Mouse (Mus musculus): Measurements from ENCODE around the gene Serpinf1.

DNA sequence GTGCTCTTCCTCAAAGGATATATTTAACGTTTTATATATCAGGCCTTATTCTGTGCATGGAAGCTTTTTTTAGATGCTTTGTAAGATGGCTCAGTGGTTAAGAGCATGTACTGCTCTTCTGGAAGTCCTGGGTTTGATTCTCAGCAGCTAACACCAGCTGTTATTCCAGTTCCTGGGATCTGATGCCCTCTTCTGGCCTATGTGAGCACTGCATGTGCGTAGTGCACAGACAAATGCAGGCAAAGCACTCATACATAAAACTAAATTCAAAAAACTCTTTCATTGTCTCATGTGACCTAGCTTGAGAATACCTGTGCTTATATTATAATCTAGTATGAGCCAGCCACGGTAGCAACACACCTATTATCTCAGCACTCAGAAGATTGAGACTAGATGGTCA is 15.6 kb downstream of the Serpinf1 start:
- TF ChIP-seq POLR2A (IDR thresholded peaks at IDR 0.05; ENCODE audit: control insufficient read depth, extremely low read depth, insufficient read depth, low read length, poor library complexity) = no peak
- no peak for TF ChIP-seq CTCF (IDR thresholded peaks at IDR 0.05; ENCODE audit: borderline replicate concordance, control insufficient read depth, extremely low read depth, insufficient read depth, low read length, poor library complexity)
